22 mouse cellular contexts compared by ENCODE assay signal in the genomic region with DNA sequence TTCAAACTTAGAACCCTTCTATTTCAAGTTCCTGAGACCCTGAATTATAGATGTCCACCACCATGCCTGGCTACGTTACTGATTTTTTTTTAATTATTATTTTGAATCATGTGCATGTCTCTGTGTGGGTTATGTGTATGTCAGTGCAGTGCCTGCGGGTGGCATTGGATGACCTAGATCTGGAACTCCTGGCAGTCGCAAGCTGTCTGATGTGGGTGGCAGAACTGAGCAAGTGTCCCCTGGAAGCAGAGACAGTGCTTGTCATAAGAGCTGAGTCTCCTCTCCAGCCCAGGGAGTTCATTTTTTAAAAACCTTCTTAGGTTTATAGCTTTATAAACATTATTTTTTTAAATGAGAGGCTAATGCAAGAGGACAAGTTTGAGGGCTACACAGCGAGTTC. TPM values are rescaled to one million over a fixed set of nuclear protein-coding genes. Genes with fewer than 3 reads are reported as not detected.
DNase-seq lines count a peak whose midpoint lies in the region; ATAC-seq lines count a peak whose summit lies in the region.
"Had no signal": no experiment of that assay in that cellular context is flagged by ENCODE, and none has a peak within 500 bp of the region (broad histone marks: within the 10 kb centered on the region; RNA-seq: fewer than 3 reads in every experiment).

No protein-coding gene starts in this region.

- H3K4me1 ChIP-seq in embryonic facial prominence, embryonic 12.5 days: no peaks in the 10 kb centered on the region
- H3K4me1 ChIP-seq in embryonic facial prominence, embryonic 10.5 days: no peaks in the 10 kb centered on the region
- H3K4me1 ChIP-seq: embryonic facial prominence, embryonic 15.5 days; forebrain, embryonic 15.5 days; heart, embryonic 15.5 days; hindbrain, embryonic 13.5 days had no signal

- H3K4me2 ChIP-seq in embryonic facial prominence, embryonic 12.5 days (replicated peaks): no peak overlapping the region
- H3K4me2 ChIP-seq: embryonic facial prominence, embryonic 15.5 days; forebrain, embryonic 15.5 days; heart, embryonic 11.5 days; heart, embryonic 15.5 days; hindbrain, embryonic 13.5 days had no signal

- H3K36me3 ChIP-seq in embryonic facial prominence, embryonic 12.5 days: no peaks in the 10 kb centered on the region
- H3K36me3 ChIP-seq in embryonic facial prominence, embryonic 10.5 days (replicated peaks): no peaks in the 10 kb centered on the region
- H3K36me3 ChIP-seq: embryonic facial prominence, embryonic 15.5 days; forebrain, embryonic 15.5 days; heart, embryonic 15.5 days; hindbrain, embryonic 13.5 days had no signal

- H3K27ac ChIP-seq in embryonic facial prominence, embryonic 12.5 days: 0 out of 2 replicates have a peak overlapping the region, but pooled peaks have one; percentile 2
- H3K27ac ChIP-seq in embryonic facial prominence, embryonic 10.5 days (replicated peaks): no peak overlapping the region
- H3K27ac ChIP-seq: embryonic facial prominence, embryonic 15.5 days; forebrain, embryonic 15.5 days; heart, adult 2 months; heart, embryonic 15.5 days; hindbrain, embryonic 13.5 days; hindbrain, postnatal 0 days had no signal

- no peak overlapping the region for H3K9ac ChIP-seq in embryonic facial prominence, embryonic 12.5 days
- H3K9ac ChIP-seq: embryonic facial prominence, embryonic 15.5 days; forebrain, embryonic 15.5 days; heart, embryonic 15.5 days; hindbrain, embryonic 13.5 days had no signal

- DNase-seq in embryonic facial prominence, embryonic 10.5 days (ENCODE audit: low spot score): no peak
- peak; percentile 11 to 45 for DNase-seq in gastrocnemius, adult 8-10 months (ENCODE audit: low spot score in 2 of 2)
- no peak for DNase-seq in gastrocnemius, postnatal 10 days
- DNase-seq in right cerebral cortex, adult 18-20 months: peak; percentile 30
- no peak for DNase-seq in right cerebral cortex, postnatal 14 days
- DNase-seq in lung, adult 18-20 months: no peak
- no peak for DNase-seq in adrenal gland, postnatal 10 days
- DNase-seq: adrenal gland, postnatal 25 days; cerebellum, adult 8-10 months; heart, adult 2 months; heart, postnatal 14 days; kidney, adult 11 months had no signal

- no peak for ATAC-seq in embryonic facial prominence, embryonic 12.5 days (ENCODE audit: insufficient number of reproducible peaks, insufficient read depth, low FRiP score, low TSS enrichment)
- ATAC-seq: activated CD4-positive, CD25-positive, alpha-beta regulatory T cell, adult 4 months; forebrain, embryonic 15.5 days; hindbrain, postnatal 0 days had no signal

- H3K27me3 ChIP-seq in embryonic facial prominence, embryonic 12.5 days: no peaks in the 10 kb centered on the region
- H3K27me3 ChIP-seq in embryonic facial prominence, embryonic 10.5 days (replicated peaks; ENCODE audit: low read depth, poor library complexity, severe bottlenecking): no peaks in the 10 kb centered on the region
- H3K27me3 ChIP-seq: embryonic facial prominence, embryonic 15.5 days; forebrain, embryonic 15.5 days; heart, embryonic 15.5 days; hindbrain, embryonic 13.5 days had no signal

- no peak overlapping the region for H3K4me3 ChIP-seq in embryonic facial prominence, embryonic 12.5 days
- no peak overlapping the region for H3K4me3 ChIP-seq in embryonic facial prominence, embryonic 10.5 days
- H3K4me3 ChIP-seq: embryonic facial prominence, embryonic 15.5 days; erythroblast, embryonic 14.5 days; forebrain, embryonic 15.5 days; heart, adult 2 months; heart, embryonic 15.5 days; hindbrain, embryonic 13.5 days had no signal

- no peaks in the 10 kb centered on the region for H3K9me3 ChIP-seq in embryonic facial prominence, embryonic 12.5 days
- H3K9me3 ChIP-seq in embryonic facial prominence, embryonic 10.5 days: no peaks in the 10 kb centered on the region
- H3K9me3 ChIP-seq: embryonic facial prominence, embryonic 15.5 days; forebrain, embryonic 15.5 days; heart, embryonic 15.5 days; hindbrain, embryonic 13.5 days had no signal

- 78% methylated on average over 4 of the region's 4 CpGs for WGBS in embryonic facial prominence, embryonic 12.5 days
- WGBS in embryonic facial prominence, embryonic 10.5 days: 84% methylated on average over 4 of the region's 4 CpGs

RNA-seq across cellular contexts. Expression of gene Cfap70, which starts 19.6 kb away (rescaled TPM):
- polyA plus RNA-seq in embryonic facial prominence, embryonic 12.5 days (2016; fragmentation: Nextera tagmentation; extraction: Ambion mirVana): 0.18 and 0.67 TPM in 2 replicates
- polyA plus RNA-seq in embryonic facial prominence, embryonic 10.5 days (2016; fragmentation: Nextera tagmentation; extraction: Ambion mirVana): 0.47 and 1.1 TPM in 2 replicates
- total RNA-seq in gastrocnemius, adult 8-10 months (2022): under 1 TPM; 0.11 to 0.29 (median 0.21) TPM
- under 1 TPM; 0.23 to 0.25 TPM for total RNA-seq in gastrocnemius, postnatal 10 days (2021)
- 1 to 10 TPM; 1.9 to 2.7 TPM for total RNA-seq in adrenal gland, postnatal 10 days (2021)
- total RNA-seq: heart, adult 2 months; MEL had no signal
- polyA plus RNA-seq: activated CD4-positive, CD25-positive, alpha-beta regulatory T cell, adult 4 months; erythroblast, embryonic 14.5 days; heart, embryonic 11.5 days had no signal

RNA-seq across cellular contexts. Expression of gene Mrps16, which starts 39.0 kb away (rescaled TPM):
- polyA plus RNA-seq in embryonic facial prominence, embryonic 12.5 days (2016; fragmentation: Nextera tagmentation; extraction: Ambion mirVana): 87.4 and 91.6 TPM in 2 replicates
- 81.2 and 86.5 TPM in 2 replicates for polyA plus RNA-seq in embryonic facial prominence, embryonic 10.5 days (2016; fragmentation: Nextera tagmentation; extraction: Ambion mirVana)
- 10 to 100 TPM; 50.4 to 57.5 (median 51.0) TPM for total RNA-seq in gastrocnemius, adult 8-10 months (2022)
- 10 to 100 TPM; 47.1 to 50.9 TPM for total RNA-seq in gastrocnemius, postnatal 10 days (2021)
- total RNA-seq in adrenal gland, postnatal 10 days (2021): 100 to 1,000 TPM in 1 of 2 experiments, 10 to 100 TPM in 1; 93.8 to 101 TPM

RNA-seq across cellular contexts. Expression of gene Dnajc9, which starts 43.7 kb away (rescaled TPM):
- 231 and 238 TPM in 2 replicates for polyA plus RNA-seq in embryonic facial prominence, embryonic 12.5 days (2016; fragmentation: Nextera tagmentation; extraction: Ambion mirVana)
- polyA plus RNA-seq in embryonic facial prominence, embryonic 10.5 days (2016; fragmentation: Nextera tagmentation; extraction: Ambion mirVana): 286 and 298 TPM in 2 replicates
- 10 to 100 TPM in 3 of 4 experiments, 1 to 10 TPM in 1; 8.8 to 12.0 (median 11.3) TPM for total RNA-seq in gastrocnemius, adult 8-10 months (2022)
- 10 to 100 TPM; 14.8 to 15.8 TPM for total RNA-seq in gastrocnemius, postnatal 10 days (2021)
- total RNA-seq in adrenal gland, postnatal 10 days (2021): 10 to 100 TPM; 33.7 to 36.6 TPM

RNA-seq across cellular contexts. Expression of gene Anxa7, which starts 47.5 kb away (rescaled TPM):
- 30.8 and 34.0 TPM in 2 replicates for polyA plus RNA-seq in embryonic facial prominence, embryonic 12.5 days (2016; fragmentation: Nextera tagmentation; extraction: Ambion mirVana)
- 22.7 and 27.0 TPM in 2 replicates for polyA plus RNA-seq in embryonic facial prominence, embryonic 10.5 days (2016; fragmentation: Nextera tagmentation; extraction: Ambion mirVana)
- 10 to 100 TPM; 50.9 to 69.9 (median 56.2) TPM for total RNA-seq in gastrocnemius, adult 8-10 months (2022)
- total RNA-seq in gastrocnemius, postnatal 10 days (2021): 10 to 100 TPM; 29.0 to 39.0 TPM
- total RNA-seq in adrenal gland, postnatal 10 days (2021): 10 to 100 TPM; 60.7 to 67.2 TPM

Comparison
In these comparisons a context has a peak if more than half of its experiments do, and no peak if none do; other contexts are left out.
1. DNase-seq: peak in gastrocnemius, adult 8-10 months (2 of 2) and right cerebral cortex, adult 18-20 months (single experiment); none in embryonic facial prominence, embryonic 10.5 days (single experiment), gastrocnemius, postnatal 10 days (single experiment), right cerebral cortex, postnatal 14 days (single experiment), lung, adult 18-20 months (0 of 2) and adrenal gland, postnatal 10 days (single experiment).